Mouse (Mus musculus) midbrain, embryonic 14.5 days (tissue): ENCODE measurements around the gene Bcl7c. TPM values are rescaled to one million over a fixed set of nuclear protein-coding genes. Genes with fewer than 3 reads are reported as not detected.

ENCODE experiments used
- ATAC-seq: fragments of 200-750 bp; cut with Nextera tagmentation; 2 replicates; pipeline ENCODE4 v1.8.0; 2017; ENCODE audit warnings: moderate number of reproducible peaks, moderate library complexity; ENCODE audit not compliant: low FRiP score, low TSS enrichment
- DNase-seq: peaks from one replicate; pipeline ENCODE4 v3.0.0-alpha.2; 2015
- H3K27ac ChIP-seq: fragments of 300-500 bp; sonication (generic); replicated peaks from 2 replicates; pipeline ENCODE4 v1.5.1; 2014; ENCODE audit warnings: mild to moderate bottlenecking, low read depth, low read length, moderate library complexity
- H3K27me3 ChIP-seq: fragments of 300-500 bp; sonication (generic); 2 replicates; pipeline ENCODE4 v1.6.1; 2014; ENCODE audit warnings: low read length, control low read depth, mixed read lengths; ENCODE audit not compliant: control insufficient read depth, insufficient read depth
- H3K36me3 ChIP-seq: fragments of 300-500 bp; sonication (generic); 2 replicates; pipeline ENCODE4 v1.6.1; 2014; ENCODE audit warnings: low read length, control low read depth; ENCODE audit not compliant: control insufficient read depth, insufficient read depth
- H3K4me1 ChIP-seq: fragments of 300-500 bp; sonication (generic); 2 replicates; pipeline ENCODE4 v1.6.1; 2014; ENCODE audit warnings: mild to moderate bottlenecking, antibody characterized with exemption, low read length, control low read depth; ENCODE audit not compliant: control insufficient read depth, insufficient read depth
- H3K4me2 ChIP-seq: fragments of 300-500 bp; sonication (generic); 2 replicates; pipeline ENCODE4 v1.6.1; 2014; ENCODE audit warnings: mild to moderate bottlenecking, low read length, moderate library complexity
- H3K4me3 ChIP-seq: fragments of 300-500 bp; sonication (generic); replicated peaks from 2 replicates; pipeline ENCODE4 v1.5.1; 2014; ENCODE audit warnings: low read depth, low read length
- H3K9ac ChIP-seq: fragments of 300-500 bp; sonication (generic); replicated peaks from 2 replicates; pipeline ENCODE4 v1.6.1; 2014; ENCODE audit warnings: mild to moderate bottlenecking, low read length, moderate library complexity
- H3K9me3 ChIP-seq: fragments of 300-500 bp; sonication (generic); 2 replicates; pipeline ENCODE4 v1.6.1; 2016; ENCODE audit warnings: low read length, control low read depth, mixed read lengths; ENCODE audit not compliant: control insufficient read depth
- WGBS: fragments of 180-500 bp; shearing (Covaris S2); extraction: QIAGEN DNeasy Blood & Tissue Kit; methylation state at CpG from one replicate; pipeline ENCODE4 v1.1.7; 2014; 5-methylcytosine and 5-hydroxymethylcytosine counted together
- polyA plus RNA-seq: library from polyadenylated mRNA; unstranded; fragments of >200 nt; fragmentation: Nextera tagmentation; extraction: Ambion mirVana; gene quantifications from 2 replicates; pipeline ENCODE4 v1.2.1, GENCODE M21; 2014

The Bcl7c gene
- polyA plus RNA-seq, 1 experiment from 2014 or later, result 54.0 TPM

DNA sequence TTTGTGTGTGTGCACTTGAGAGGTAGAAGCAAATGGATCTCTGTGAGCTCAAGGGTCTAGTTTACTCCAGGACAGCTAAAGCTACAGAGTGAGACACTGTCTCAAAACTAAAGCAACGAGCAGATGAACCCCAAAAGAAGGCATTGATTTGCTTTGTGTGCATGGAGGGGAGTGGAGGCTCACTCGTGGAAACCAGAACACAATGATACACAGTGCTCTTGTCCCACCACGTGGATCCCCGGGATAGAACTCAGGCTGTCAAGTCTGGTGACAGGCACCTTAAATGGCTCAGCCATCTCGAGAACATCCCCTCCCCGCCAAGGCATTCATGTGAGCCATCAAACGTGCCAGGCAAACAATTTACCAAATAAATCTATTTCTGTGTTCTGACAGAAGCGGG, 41.6 kb downstream of the Bcl7c start:
- Histone ChIP-seq H3K4me2 (no peak overlapping the region), H3K27ac (no peak overlapping the region), H3K9ac (no peak overlapping the region), H3K36me3 (peaks cover 25% of the 10 kb centered on the region), H3K4me3 (no peak overlapping the region), H3K4me1 (no peaks in the 10 kb centered on the region), H3K27me3 (no peaks in the 10 kb centered on the region), H3K9me3 (no peaks in the 10 kb centered on the region)
- 85% methylated on average over 8 of the region's 8 CpGs for WGBS
- DNase-seq (no peak), ATAC-seq (no peak)

DNA sequence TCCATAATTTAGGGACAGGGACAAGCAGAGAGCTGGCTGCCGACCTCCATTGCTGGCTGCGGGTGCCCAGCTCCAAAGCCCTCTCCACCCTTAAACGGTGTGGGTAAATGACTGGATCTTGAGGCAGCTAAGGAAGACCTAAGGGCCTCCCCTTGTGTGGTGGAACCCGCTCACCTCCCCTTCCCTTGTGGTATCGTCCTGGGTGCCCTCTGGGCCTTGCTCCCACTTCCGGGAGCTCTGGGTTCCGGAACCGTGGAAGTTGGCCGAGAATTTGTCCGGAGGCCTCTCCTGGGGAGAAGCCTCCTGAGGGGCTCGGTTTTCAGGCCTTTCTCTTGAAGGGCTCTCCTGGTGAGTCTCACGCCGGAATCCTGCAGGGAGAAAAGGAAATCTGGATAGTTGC, 42.1 kb downstream of the Bcl7c start:
- Histone ChIP-seq H3K9ac (no peak overlapping the region), H3K4me3 (no peak overlapping the region), H3K27me3 (no peaks in the 10 kb centered on the region), H3K36me3 (peaks cover 25% of the 10 kb centered on the region), H3K4me1 (no peaks in the 10 kb centered on the region), H3K27ac (no peak overlapping the region), H3K9me3 (no peaks in the 10 kb centered on the region), H3K4me2 (no peak overlapping the region)
- DNase-seq (no peak), ATAC-seq (no peak)
- WGBS, result 89% methylated on average over 13 of the region's 13 CpGs

- H3K9ac ChIP-seq, result no peak overlapping the region
- no peak overlapping the region for H3K4me3 ChIP-seq
- H3K9me3 ChIP-seq, result no peaks in the 10 kb centered on the region
- no peaks in the 10 kb centered on the region for H3K4me1 ChIP-seq
- H3K27ac ChIP-seq, result no peak overlapping the region
- no peaks in the 10 kb centered on the region for H3K27me3 ChIP-seq
- ATAC-seq (no peak), DNase-seq (no peak)
- WGBS, result 90% methylated on average over 6 of the region's 6 CpGs
- peaks cover 25% of the 10 kb centered on the region for H3K36me3 ChIP-seq
- H3K4me2 ChIP-seq, result no peak overlapping the region
Observed at GRCm38 (mm10) chr7:127666066-127666654, 42.6 kb downstream of the Bcl7c start.

DNA sequence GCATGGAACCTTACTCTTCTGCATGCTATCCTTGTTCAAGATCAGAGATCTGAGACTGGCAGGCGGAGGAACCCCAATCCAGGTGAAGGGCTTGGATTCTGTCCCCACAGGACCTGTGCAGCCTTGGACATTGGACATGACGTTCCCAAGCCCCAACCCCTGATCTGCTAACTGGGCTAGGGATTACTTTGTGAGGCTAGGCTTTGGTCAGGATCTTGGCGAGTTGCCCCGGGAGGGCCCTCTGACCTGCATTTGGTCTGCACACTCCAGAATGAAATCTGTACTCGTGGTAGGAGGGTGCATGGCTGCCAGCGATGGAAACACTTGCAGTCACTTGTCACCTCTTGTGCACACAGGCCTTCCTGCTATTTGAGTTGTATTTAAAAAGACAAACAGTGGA, 45.8 kb downstream of the Bcl7c start:
- no peak overlapping the region for H3K4me2 ChIP-seq
- H3K27ac ChIP-seq, result no peak overlapping the region
- no peak for DNase-seq
- H3K4me1 ChIP-seq, result no peaks in the 10 kb centered on the region
- no peaks in the 10 kb centered on the region for H3K9me3 ChIP-seq
- no peak overlapping the region for H3K4me3 ChIP-seq
- no peak overlapping the region for H3K9ac ChIP-seq
- 84% methylated on average over 6 of the region's 6 CpGs for WGBS
- H3K36me3 ChIP-seq, result peaks cover 25% of the 10 kb centered on the region
- no peaks in the 10 kb centered on the region for H3K27me3 ChIP-seq
- no peak for ATAC-seq

DNA sequence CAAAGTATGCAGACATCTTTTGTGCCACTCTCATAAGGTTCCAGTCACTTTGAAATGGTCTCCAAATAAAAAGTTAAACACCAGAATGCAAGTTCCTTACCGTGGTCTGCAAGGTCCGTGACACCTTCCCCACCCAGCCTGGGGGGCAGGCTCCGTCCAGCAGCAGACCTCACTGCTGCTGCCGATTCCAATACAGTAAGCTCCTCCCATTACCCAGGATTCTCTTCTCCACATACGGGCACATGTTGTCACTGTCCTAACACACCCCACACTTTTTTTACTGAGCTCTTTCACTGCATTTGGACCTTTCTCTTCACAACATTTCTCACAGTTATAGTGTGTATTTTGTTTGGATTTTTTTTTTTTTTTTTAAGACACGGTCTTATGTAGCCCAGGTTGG, 46.9 kb downstream of the Bcl7c start:
- Histone ChIP-seq H3K27ac (no peak overlapping the region), H3K9me3 (no peaks in the 10 kb centered on the region), H3K27me3 (no peaks in the 10 kb centered on the region), H3K9ac (no peak overlapping the region), H3K4me3 (no peak overlapping the region), H3K36me3 (peaks cover 23% of the 10 kb centered on the region), H3K4me2 (no peak overlapping the region), H3K4me1 (no peaks in the 10 kb centered on the region)
- WGBS, result 85% methylated on average over 6 of the region's 6 CpGs
- DNase-seq (no peak), ATAC-seq (no peak)

DNA sequence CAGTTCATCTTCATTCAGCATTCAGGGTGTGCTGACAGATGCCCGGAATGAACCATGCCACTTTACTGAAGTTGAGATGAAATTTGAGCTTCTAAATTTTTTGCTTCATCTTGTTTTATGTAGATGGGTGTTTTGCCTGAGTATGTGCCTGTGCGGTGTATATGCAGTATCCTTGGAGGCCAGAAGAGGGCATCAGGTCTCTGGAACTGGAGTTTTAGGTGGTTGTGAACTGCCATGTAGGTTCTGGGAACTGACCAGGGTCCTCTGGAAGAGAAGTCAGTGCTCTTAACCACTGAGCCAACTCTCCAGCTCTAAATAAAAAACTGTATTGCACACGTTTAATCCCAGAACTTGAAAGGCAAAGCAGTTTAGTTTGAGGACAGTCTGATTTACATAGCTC, 47.9 kb downstream of the Bcl7c start:
- Histone ChIP-seq H3K4me3 (no peak overlapping the region), H3K27ac (no peak overlapping the region), H3K9ac (no peak overlapping the region), H3K27me3 (no peaks in the 10 kb centered on the region), H3K36me3 (peaks cover 14% of the 10 kb centered on the region), H3K4me2 (no peak overlapping the region), H3K4me1 (no peaks in the 10 kb centered on the region), H3K9me3 (no peaks in the 10 kb centered on the region)
- ATAC-seq (no peak), DNase-seq (no peak)
- 94% methylated on average over 3 of the region's 3 CpGs for WGBS

DNA sequence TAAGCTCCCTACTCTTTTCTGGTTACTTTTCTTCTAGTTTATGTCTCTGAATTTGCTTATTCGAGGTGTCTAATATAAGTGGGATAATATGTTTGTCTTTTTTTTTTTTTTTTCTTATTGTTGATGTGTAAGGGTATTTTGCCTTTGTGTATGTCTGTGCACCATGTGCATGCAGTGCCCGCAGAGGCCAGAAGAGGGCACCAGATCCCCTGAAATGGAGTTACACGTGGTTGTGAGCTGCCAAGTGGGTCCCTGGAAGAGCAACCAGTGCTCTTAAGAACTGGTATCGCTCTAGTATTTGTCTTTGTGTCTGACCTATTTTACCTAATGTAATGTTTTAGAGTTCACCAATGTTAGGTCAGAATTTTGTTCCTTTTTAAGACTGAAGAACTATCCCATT, 51.8 kb downstream of the Bcl7c start:
- no peak overlapping the region for H3K27ac ChIP-seq
- 37% methylated on average over 4 of the region's 4 CpGs for WGBS
- H3K36me3 ChIP-seq, result no peaks in the 10 kb centered on the region
- no peak overlapping the region for H3K4me2 ChIP-seq
- peak; percentile 69 for DNase-seq
- no peak for ATAC-seq
- no peaks in the 10 kb centered on the region for H3K4me1 ChIP-seq
- H3K9me3 ChIP-seq, result no peaks in the 10 kb centered on the region
- no peak overlapping the region for H3K9ac ChIP-seq
- H3K4me3 ChIP-seq, result no peak overlapping the region
- no peaks in the 10 kb centered on the region for H3K27me3 ChIP-seq

- H3K4me2 ChIP-seq, result no peak overlapping the region
- no peaks in the 10 kb centered on the region for H3K4me1 ChIP-seq
- WGBS, result 76% methylated on average over 10 of the region's 10 CpGs
- H3K9me3 ChIP-seq, result no peaks in the 10 kb centered on the region
- no peak for DNase-seq
- H3K4me3 ChIP-seq, result no peak overlapping the region
- no peak overlapping the region for H3K9ac ChIP-seq
- H3K36me3 ChIP-seq, result no peaks in the 10 kb centered on the region
- ATAC-seq, result no peak
- no peak overlapping the region for H3K27ac ChIP-seq
- H3K27me3 ChIP-seq, result no peaks in the 10 kb centered on the region
Observed at GRCm38 (mm10) chr7:127654318-127654717, 54.4 kb downstream of the Bcl7c start.

DNA sequence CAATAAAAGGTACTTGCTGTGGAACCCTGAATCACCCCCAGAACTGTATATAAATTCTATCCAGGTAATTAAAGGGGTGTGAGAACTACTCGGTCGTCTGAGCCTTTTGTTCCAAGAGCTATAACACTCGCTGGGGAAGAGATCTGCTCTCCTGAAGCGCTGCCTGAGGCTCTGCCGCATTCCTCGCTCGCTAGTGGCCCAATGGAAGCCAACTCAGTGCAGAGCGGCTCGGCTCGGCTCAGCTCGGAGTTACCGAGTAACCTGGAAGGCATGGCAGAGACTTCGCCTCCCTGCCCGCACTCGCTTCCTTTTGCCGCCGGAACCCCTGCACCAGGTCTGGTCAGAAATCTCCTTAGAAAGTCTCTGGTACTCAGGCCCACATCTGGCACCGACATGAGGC, 56.7 kb downstream of the Bcl7c start:
- peak; percentile 36 for DNase-seq
- no peaks in the 10 kb centered on the region for H3K36me3 ChIP-seq
- 16% methylated on average over 18 of the region's 18 CpGs for WGBS

More for the DNA sequence above, 56.7 kb downstream of the Bcl7c start:
- Histone ChIP-seq H3K9ac (0 out of 2 replicates have a peak overlapping the region, but pooled peaks have one; percentile 16), H3K27me3 (no peaks in the 10 kb centered on the region), H3K4me1 (no peaks in the 10 kb centered on the region), H3K4me2 (peak overlapping the region; percentile 21; the same call in 1 of the 2 replicates), H3K9me3 (no peaks in the 10 kb centered on the region), H3K27ac (no peak overlapping the region), H3K4me3 (no peak overlapping the region)
- no peak for ATAC-seq
